Mouse (Mus musculus): ENCODE measurements around the gene Myo16. TPM values are rescaled to one million over a fixed set of nuclear protein-coding genes. Genes with fewer than 3 reads are reported as not detected.
A peak's percentile ranks its signal among the peaks of the same experiment; 100 is the strongest.

Myo16 gene
- polyA plus RNA-seq, 1 experiment from 2014 or later, result 0.17 TPM

DNA sequence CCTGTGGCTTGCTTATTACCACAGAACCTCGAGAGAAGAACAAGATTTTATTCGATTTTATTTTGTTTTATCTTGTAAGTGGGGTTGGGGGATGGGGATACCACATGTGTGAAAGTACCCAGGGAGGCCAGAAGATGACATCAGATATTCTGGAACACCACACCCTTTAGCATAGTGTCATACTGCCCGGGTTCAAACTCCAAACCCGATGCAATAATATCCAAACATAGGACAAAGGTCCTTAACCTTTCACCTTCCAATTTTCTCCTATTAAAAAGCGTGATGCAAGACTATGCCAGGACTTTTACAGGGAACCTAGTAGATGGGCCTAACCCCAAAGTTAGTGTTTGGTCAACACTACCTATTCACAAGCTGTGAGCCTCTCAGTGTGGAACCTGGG is 443.9 kb downstream of the Myo16 start:
- no peak overlapping the region for H3K4me2 ChIP-seq (ENCODE audit: low read depth, severe bottlenecking)
- no peak overlapping the region for H3K9ac ChIP-seq (ENCODE audit: low read length)
- no peak overlapping the region for H3K27ac ChIP-seq (replicated peaks; ENCODE audit: low read depth, low read length)
- WGBS, result 82% methylated on average over 5 of the region's 5 CpGs
- H3K36me3 ChIP-seq (ENCODE audit: control insufficient read depth, insufficient read depth, low read length), result no peaks in the 10 kb centered on the region
- DNase-seq (ENCODE audit: low spot score) (no peak), ATAC-seq (ENCODE audit: insufficient number of reproducible peaks, low FRiP score, low TSS enrichment, low read depth) (no peak)
- H3K4me3 ChIP-seq (ENCODE audit: low read depth, low read length), result no peak overlapping the region
- no peaks in the 10 kb centered on the region for H3K4me1 ChIP-seq (ENCODE audit: control insufficient read depth, insufficient read depth, low read length)
- no peaks in the 10 kb centered on the region for H3K27me3 ChIP-seq (ENCODE audit: control insufficient read depth, insufficient read depth, low read length)
- no peaks in the 10 kb centered on the region for H3K9me3 ChIP-seq (ENCODE audit: control insufficient read depth, low read length)

DNA sequence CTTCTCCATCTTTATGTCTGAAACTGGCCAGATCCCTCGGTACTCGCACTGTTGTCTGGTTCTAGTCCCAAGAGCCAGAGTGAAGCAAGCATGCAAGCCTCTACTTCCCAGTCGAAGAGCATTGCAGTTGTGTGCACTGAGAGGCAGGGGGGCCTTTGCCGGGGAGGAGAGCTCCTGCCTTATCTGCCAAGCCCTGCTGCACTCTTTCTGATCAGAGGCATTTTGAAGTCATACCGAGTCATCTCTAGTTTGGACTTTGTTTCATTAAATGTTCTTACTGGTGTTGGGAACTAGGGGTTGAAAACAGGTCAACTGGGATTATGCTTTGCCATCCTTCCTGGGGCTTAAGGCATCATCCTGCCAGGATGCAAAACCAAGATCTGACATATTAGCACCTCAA is 445.2 kb downstream of the Myo16 start:
- Histone ChIP-seq H3K36me3 (ENCODE audit: control insufficient read depth, insufficient read depth, low read length) (no peaks in the 10 kb centered on the region), H3K27ac (replicated peaks; ENCODE audit: low read depth, low read length) (no peak overlapping the region), H3K4me2 (ENCODE audit: low read depth, severe bottlenecking) (no peak overlapping the region), H3K9me3 (ENCODE audit: control insufficient read depth, low read length) (no peaks in the 10 kb centered on the region), H3K4me1 (ENCODE audit: control insufficient read depth, insufficient read depth, low read length) (no peaks in the 10 kb centered on the region), H3K4me3 (ENCODE audit: low read depth, low read length) (no peak overlapping the region), H3K9ac (ENCODE audit: low read length) (no peak overlapping the region), H3K27me3 (ENCODE audit: control insufficient read depth, insufficient read depth, low read length) (no peaks in the 10 kb centered on the region)
- no peak for ATAC-seq (ENCODE audit: insufficient number of reproducible peaks, low FRiP score, low TSS enrichment, low read depth)
- no peak for DNase-seq (ENCODE audit: low spot score)
- WGBS, result 88% methylated on average over 5 of the region's 5 CpGs

DNA sequence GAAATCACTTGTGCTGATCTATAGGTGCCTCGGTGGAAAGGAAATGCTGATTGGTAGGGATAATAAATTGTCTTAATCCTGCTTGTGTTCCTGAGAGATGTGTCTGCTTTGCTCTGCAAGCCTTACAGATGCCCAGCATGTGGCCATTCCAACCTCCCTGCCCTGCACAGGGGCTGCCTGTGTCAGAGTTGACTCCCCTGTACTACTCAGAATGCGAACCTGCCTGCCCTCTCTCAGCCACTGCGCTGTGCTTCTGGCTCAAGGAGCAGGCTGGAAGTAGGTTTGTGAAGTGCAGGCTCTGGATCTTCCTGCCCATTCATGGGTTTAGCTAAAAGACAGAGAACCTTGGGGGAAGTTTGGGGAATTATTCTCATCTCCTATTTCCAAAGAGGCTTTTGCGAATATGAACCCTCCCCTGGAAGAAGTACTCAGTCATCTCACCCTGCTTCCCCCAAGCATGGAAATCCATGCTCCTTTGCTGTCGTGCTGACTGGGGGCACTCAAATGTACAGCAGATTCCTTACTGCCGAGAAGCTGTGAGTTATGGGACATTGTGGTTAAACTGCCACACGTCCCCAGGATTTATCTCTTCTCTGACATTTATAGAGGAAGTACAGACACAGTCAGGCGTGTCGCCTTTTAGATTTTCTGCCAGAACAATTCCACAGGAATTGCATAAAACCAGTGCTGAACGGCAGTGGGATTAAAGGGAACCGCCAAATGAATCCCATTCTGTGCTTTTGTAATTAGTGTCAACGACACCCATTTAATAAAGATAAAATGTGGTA is 452.5 kb downstream of the Myo16 start:
- DNase-seq (ENCODE audit: low spot score) (peak; percentile 44), ATAC-seq (ENCODE audit: insufficient number of reproducible peaks, low FRiP score, low TSS enrichment, low read depth) (no peak)
- no peak overlapping the region; the same call in 1 of the 2 replicates for H3K9ac ChIP-seq (ENCODE audit: low read length)
- H3K9me3 ChIP-seq (ENCODE audit: control insufficient read depth, low read length), result no peaks in the 10 kb centered on the region
- H3K27me3 ChIP-seq (ENCODE audit: control insufficient read depth, insufficient read depth, low read length), result no peaks in the 10 kb centered on the region
- H3K36me3 ChIP-seq (ENCODE audit: control insufficient read depth, insufficient read depth, low read length), result no peaks in the 10 kb centered on the region
- peaks cover 6% of the 10 kb centered on the region for H3K4me1 ChIP-seq (ENCODE audit: control insufficient read depth, insufficient read depth, low read length)
- H3K27ac ChIP-seq (replicated peaks; ENCODE audit: low read depth, low read length), result no peak overlapping the region
- no peak overlapping the region for H3K4me3 ChIP-seq (ENCODE audit: low read depth, low read length)
- WGBS, result 13% methylated on average over 12 of the region's 12 CpGs
- no peak overlapping the region for H3K4me2 ChIP-seq (ENCODE audit: low read depth, severe bottlenecking)

DNA sequence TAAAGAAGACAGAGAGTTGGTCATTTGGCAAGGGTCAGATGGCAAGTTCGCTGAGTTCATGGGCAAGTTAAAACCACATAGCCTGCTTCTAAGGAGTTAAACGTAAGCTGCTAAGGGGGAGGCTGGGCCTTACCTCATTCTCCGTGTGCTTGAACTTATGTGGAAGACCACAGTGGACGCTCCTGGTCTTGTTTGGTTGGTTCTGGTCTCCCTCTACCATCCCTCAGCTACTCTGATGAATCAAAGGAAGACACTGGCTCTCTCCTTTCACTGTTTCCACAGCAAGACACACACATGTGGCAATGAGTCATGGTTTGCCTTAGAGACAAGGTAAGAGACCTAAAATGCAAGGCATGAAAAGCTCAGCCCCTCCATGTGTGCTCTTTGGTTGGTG is 453.1 kb downstream of the Myo16 start:
- no peak for DNase-seq (ENCODE audit: low spot score)
- no peaks in the 10 kb centered on the region for H3K9me3 ChIP-seq (ENCODE audit: control insufficient read depth, low read length)
- no peak overlapping the region for H3K27ac ChIP-seq (replicated peaks; ENCODE audit: low read depth, low read length)
- no peak for ATAC-seq (ENCODE audit: insufficient number of reproducible peaks, low FRiP score, low TSS enrichment, low read depth)
- no peaks in the 10 kb centered on the region for H3K27me3 ChIP-seq (ENCODE audit: control insufficient read depth, insufficient read depth, low read length)
- H3K4me3 ChIP-seq (ENCODE audit: low read depth, low read length), result no peak overlapping the region
- H3K4me2 ChIP-seq (ENCODE audit: low read depth, severe bottlenecking), result no peak overlapping the region
- no peak overlapping the region for H3K9ac ChIP-seq (ENCODE audit: low read length)
- H3K4me1 ChIP-seq (ENCODE audit: control insufficient read depth, insufficient read depth, low read length), result peaks cover 6% of the 10 kb centered on the region
- no peaks in the 10 kb centered on the region for H3K36me3 ChIP-seq (ENCODE audit: control insufficient read depth, insufficient read depth, low read length)
- WGBS, result 10% methylated on average over 4 of the region's 4 CpGs

DNA sequence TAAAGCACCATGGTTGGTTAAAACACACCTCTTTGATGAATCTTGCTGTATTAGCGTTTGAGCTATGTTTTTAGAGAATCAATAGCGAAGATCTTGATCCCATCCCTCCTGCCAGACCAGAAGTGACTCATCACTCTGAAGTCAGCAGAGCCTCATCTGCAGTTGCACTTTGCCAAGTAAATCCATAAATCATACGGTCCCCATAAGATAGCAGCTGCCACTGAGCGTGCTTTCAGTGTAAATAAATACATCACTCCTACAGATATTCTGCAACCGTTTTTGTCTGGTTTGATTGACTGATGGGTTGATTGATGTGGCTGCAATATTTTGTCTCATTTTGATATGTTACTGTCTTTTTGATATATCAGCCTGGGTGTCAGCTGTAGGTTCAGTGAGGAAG is 457.9 kb downstream of the Myo16 start:
- DNase-seq (ENCODE audit: low spot score), result no peak
- H3K9ac ChIP-seq (ENCODE audit: low read length), result no peak overlapping the region
- H3K4me1 ChIP-seq (ENCODE audit: control insufficient read depth, insufficient read depth, low read length), result no peaks in the 10 kb centered on the region
- H3K27me3 ChIP-seq (ENCODE audit: control insufficient read depth, insufficient read depth, low read length), result no peaks in the 10 kb centered on the region
- no peak for ATAC-seq (ENCODE audit: insufficient number of reproducible peaks, low FRiP score, low TSS enrichment, low read depth)
- no peak overlapping the region for H3K27ac ChIP-seq (replicated peaks; ENCODE audit: low read depth, low read length)
- 87% methylated on average over 5 of the region's 5 CpGs for WGBS
- no peaks in the 10 kb centered on the region for H3K9me3 ChIP-seq (ENCODE audit: control insufficient read depth, low read length)
- H3K4me2 ChIP-seq (ENCODE audit: low read depth, severe bottlenecking), result no peak overlapping the region
- H3K4me3 ChIP-seq (ENCODE audit: low read depth, low read length), result no peak overlapping the region
- H3K36me3 ChIP-seq (ENCODE audit: control insufficient read depth, insufficient read depth, low read length), result no peaks in the 10 kb centered on the region

DNA sequence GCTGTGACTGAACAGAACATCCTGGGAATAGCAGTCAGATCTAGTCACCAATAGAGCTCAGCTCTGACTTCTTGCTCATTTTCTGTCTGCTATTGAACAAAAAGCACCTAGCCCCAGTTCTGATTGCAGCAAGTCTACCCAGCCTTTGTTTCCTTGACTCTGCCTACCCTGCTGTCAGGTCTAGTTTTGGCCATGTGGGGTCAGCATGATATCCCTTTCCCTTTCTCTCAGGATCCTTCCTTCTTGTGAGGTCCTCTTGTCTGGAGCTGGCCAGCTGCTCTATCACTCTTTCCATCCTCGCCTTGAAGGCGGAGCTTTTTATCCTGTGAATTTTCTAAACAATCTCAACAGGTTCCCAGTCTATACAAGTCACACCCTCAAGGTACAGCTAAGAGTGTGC is 459.7 kb downstream of the Myo16 start:
- Histone ChIP-seq H3K4me3 (ENCODE audit: low read depth, low read length) (no peak overlapping the region), H3K27me3 (ENCODE audit: control insufficient read depth, insufficient read depth, low read length) (no peaks in the 10 kb centered on the region), H3K4me2 (ENCODE audit: low read depth, severe bottlenecking) (no peak overlapping the region), H3K9ac (ENCODE audit: low read length) (no peak overlapping the region), H3K9me3 (ENCODE audit: control insufficient read depth, low read length) (no peaks in the 10 kb centered on the region), H3K27ac (replicated peaks; ENCODE audit: low read depth, low read length) (no peak overlapping the region), H3K4me1 (ENCODE audit: control insufficient read depth, insufficient read depth, low read length) (no peaks in the 10 kb centered on the region), H3K36me3 (ENCODE audit: control insufficient read depth, insufficient read depth, low read length) (no peaks in the 10 kb centered on the region)
- 63% methylated on average over 2 of the region's 2 CpGs for WGBS
- no peak for ATAC-seq (ENCODE audit: insufficient number of reproducible peaks, low FRiP score, low TSS enrichment, low read depth)
- DNase-seq (ENCODE audit: low spot score), result no peak

DNA sequence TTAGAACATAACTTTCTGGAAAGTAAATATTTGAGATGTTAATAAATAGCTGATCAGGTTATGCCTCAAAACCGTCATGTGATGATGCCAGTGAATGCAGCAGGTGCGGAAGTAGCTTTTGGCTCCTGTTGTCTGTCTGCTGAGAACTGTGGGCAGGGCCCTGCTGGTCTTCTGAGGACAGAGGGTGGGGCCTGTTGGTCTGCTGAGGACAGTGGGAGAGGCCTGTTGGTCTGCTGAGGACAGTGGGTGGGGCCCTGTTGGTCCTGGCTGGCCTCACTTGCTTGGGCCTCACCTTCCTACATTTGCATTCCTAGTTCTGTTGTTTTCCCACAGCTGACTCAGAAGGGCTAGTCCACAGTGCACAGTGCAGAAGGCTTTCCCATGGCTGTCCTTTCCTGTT is 466.0 kb downstream of the Myo16 start:
- Histone ChIP-seq H3K9me3 (ENCODE audit: control insufficient read depth, low read length) (0 out of 2 replicates have a peak, but pooled peaks cover 4% of the 10 kb centered on the region), H3K4me2 (ENCODE audit: low read depth, severe bottlenecking) (no peak overlapping the region), H3K4me3 (ENCODE audit: low read depth, low read length) (no peak overlapping the region), H3K4me1 (ENCODE audit: control insufficient read depth, insufficient read depth, low read length) (no peaks in the 10 kb centered on the region), H3K27ac (replicated peaks; ENCODE audit: low read depth, low read length) (no peak overlapping the region), H3K27me3 (ENCODE audit: control insufficient read depth, insufficient read depth, low read length) (no peaks in the 10 kb centered on the region), H3K36me3 (ENCODE audit: control insufficient read depth, insufficient read depth, low read length) (no peaks in the 10 kb centered on the region), H3K9ac (ENCODE audit: low read length) (no peak overlapping the region)
- no peak for DNase-seq (ENCODE audit: low spot score)
- no peak for ATAC-seq (ENCODE audit: insufficient number of reproducible peaks, low FRiP score, low TSS enrichment, low read depth)
- 80% methylated on average over 2 of the region's 2 CpGs for WGBS

DNA sequence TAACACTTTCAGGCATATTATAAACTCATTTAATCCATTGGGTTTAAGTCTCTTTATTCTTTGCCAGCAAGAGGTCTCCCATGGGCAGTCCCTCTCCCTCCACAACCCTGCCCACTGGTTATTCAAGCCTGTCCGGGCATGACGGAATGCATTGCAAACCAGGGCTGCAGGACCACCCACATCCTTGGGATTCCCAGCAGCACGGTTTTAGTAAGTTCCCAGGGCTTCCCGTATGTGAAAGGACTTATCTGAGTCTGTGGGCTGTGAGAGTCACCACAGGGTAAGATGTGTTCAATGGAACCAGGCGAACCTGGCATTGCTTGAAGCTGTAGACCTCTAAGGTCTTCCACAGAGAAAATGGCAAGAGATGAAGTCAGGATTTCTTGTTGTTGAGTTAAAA is 471.6 kb downstream of the Myo16 start:
- Histone ChIP-seq H3K9me3 (ENCODE audit: control insufficient read depth, low read length) (0 out of 2 replicates have a peak, but pooled peaks cover 4% of the 10 kb centered on the region), H3K36me3 (ENCODE audit: control insufficient read depth, insufficient read depth, low read length) (no peaks in the 10 kb centered on the region), H3K9ac (ENCODE audit: low read length) (no peak overlapping the region), H3K27me3 (ENCODE audit: control insufficient read depth, insufficient read depth, low read length) (no peaks in the 10 kb centered on the region), H3K4me2 (ENCODE audit: low read depth, severe bottlenecking) (no peak overlapping the region), H3K4me3 (ENCODE audit: low read depth, low read length) (no peak overlapping the region), H3K27ac (replicated peaks; ENCODE audit: low read depth, low read length) (no peak overlapping the region), H3K4me1 (ENCODE audit: control insufficient read depth, insufficient read depth, low read length) (no peaks in the 10 kb centered on the region; the same call in none of the 2 replicates)
- ATAC-seq (ENCODE audit: insufficient number of reproducible peaks, low FRiP score, low TSS enrichment, low read depth) (no peak), DNase-seq (ENCODE audit: low spot score) (no peak)
- WGBS, result 48% methylated on average over 5 of the region's 5 CpGs

DNA sequence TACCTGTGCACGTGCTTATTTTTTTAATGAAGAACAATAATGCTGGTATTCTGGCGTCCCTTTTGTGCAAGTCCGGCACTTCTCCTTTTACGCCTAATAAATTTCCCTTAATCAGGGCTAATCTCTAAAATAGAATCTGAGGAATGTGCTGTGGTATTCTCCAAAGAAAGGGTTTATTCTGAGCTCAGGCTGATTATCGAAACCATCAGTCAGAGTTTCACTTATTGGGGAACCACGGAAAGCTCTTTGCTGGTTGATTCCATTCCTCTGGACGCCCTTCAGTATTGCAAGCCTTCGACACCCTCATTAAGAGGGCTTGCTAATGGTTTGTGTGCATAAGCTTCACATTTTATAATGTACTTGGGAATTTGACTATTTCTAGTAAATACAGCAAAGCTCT is 475.0 kb downstream of the Myo16 start:
- H3K36me3 ChIP-seq (ENCODE audit: control insufficient read depth, insufficient read depth, low read length), result no peaks in the 10 kb centered on the region
- H3K27me3 ChIP-seq (ENCODE audit: control insufficient read depth, insufficient read depth, low read length), result no peaks in the 10 kb centered on the region
- 66% methylated on average over 8 of the region's 8 CpGs for WGBS
- DNase-seq (ENCODE audit: low spot score), result no peak
- H3K4me3 ChIP-seq (ENCODE audit: low read depth, low read length), result no peak overlapping the region
- H3K4me2 ChIP-seq (ENCODE audit: low read depth, severe bottlenecking), result no peak overlapping the region
- no peak overlapping the region for H3K27ac ChIP-seq (replicated peaks; ENCODE audit: low read depth, low read length)
- no peak for ATAC-seq (ENCODE audit: insufficient number of reproducible peaks, low FRiP score, low TSS enrichment, low read depth)
- no peak overlapping the region for H3K9ac ChIP-seq (ENCODE audit: low read length)
- H3K4me1 ChIP-seq (ENCODE audit: control insufficient read depth, insufficient read depth, low read length), result peaks cover 4% of the 10 kb centered on the region
- 0 out of 2 replicates have a peak, but pooled peaks cover 4% of the 10 kb centered on the region for H3K9me3 ChIP-seq (ENCODE audit: control insufficient read depth, low read length)

All from limb, embryonic 11.5 days (tissue).